Mouse (Mus musculus) heart, postnatal 0 days (tissue): ENCODE results near the gene Tns3. TPM values are rescaled to one million over a fixed set of nuclear protein-coding genes. Genes with fewer than 3 reads are reported as not detected.
A peak's percentile ranks its signal among the peaks of the same experiment; 100 is the strongest.

ENCODE experiments used
- ATAC-seq: fragments of 200-750 bp; cut with Nextera tagmentation; 2 replicates; pipeline ENCODE4 v1.8.0; 2017; ENCODE audit warnings: low read depth, moderate number of reproducible peaks, moderate library complexity; ENCODE audit not compliant: insufficient read depth
- DNase-seq: peaks from one replicate; pipeline ENCODE4 v3.0.0-alpha.2; 2016; ENCODE audit warnings: low spot score
- H3K27ac ChIP-seq: fragments of 300-500 bp; sonication (generic); 2 replicates; pipeline ENCODE4 v1.5.1; 2014; ENCODE audit warnings: low read depth, mild to moderate bottlenecking
- H3K27me3 ChIP-seq: fragments of 300-500 bp; sonication (generic); 2 replicates; pipeline ENCODE4 v1.6.1; 2014; ENCODE audit warnings: low read length, mixed read lengths; ENCODE audit not compliant: control insufficient read depth, insufficient read depth
- H3K36me3 ChIP-seq: fragments of 300-500 bp; sonication (generic); replicated peaks from 2 replicates; pipeline ENCODE4 v1.6.1; 2014; ENCODE audit warnings: low read length, mixed read lengths; ENCODE audit not compliant: control insufficient read depth, insufficient read depth
- H3K4me1 ChIP-seq: fragments of 300-500 bp; sonication (generic); 2 replicates; pipeline ENCODE4 v1.6.1; 2014; ENCODE audit warnings: antibody characterized with exemption; ENCODE audit not compliant: control insufficient read depth, insufficient read depth
- H3K4me2 ChIP-seq: fragments of 300-500 bp; sonication (generic); 2 replicates; pipeline ENCODE4 v1.6.1; 2014; ENCODE audit warnings: low read depth, mild to moderate bottlenecking, low read length, moderate library complexity
- H3K4me3 ChIP-seq: fragments of 300-500 bp; sonication (generic); 2 replicates; pipeline ENCODE4 v1.5.1; 2014; ENCODE audit warnings: low read depth, low read length
- H3K9ac ChIP-seq: fragments of 300-500 bp; sonication (generic); replicated peaks from 2 replicates; pipeline ENCODE4 v1.6.1; 2014; ENCODE audit warnings: low read depth, low read length, mixed read lengths
- H3K9me3 ChIP-seq: fragments of 300-500 bp; sonication (generic); replicated peaks from 2 replicates; pipeline ENCODE4 v1.6.1; 2016; ENCODE audit warnings: low read length; ENCODE audit not compliant: control insufficient read depth
- CTCF ChIP-seq: IDR thresholded peaks from 2 replicates; pipeline ENCODE4 v1.5.1; 2016; ENCODE audit warnings: antibody characterized with exemption, control low read depth, low read depth
- EP300 ChIP-seq: IDR thresholded peaks from 2 replicates; pipeline ENCODE4 v1.6.1; 2016; ENCODE audit warnings: antibody characterized with exemption, low read depth
- WGBS: fragments of 180-500 bp; shearing (Covaris S2); extraction: QIAGEN DNeasy Blood & Tissue Kit; methylation state at CpG from one replicate; pipeline ENCODE4 v1.1.7; 2014; 5-methylcytosine and 5-hydroxymethylcytosine counted together
- polyA plus RNA-seq: library from polyadenylated mRNA; unstranded; fragments of >200 nt; fragmentation: Nextera tagmentation; extraction: Ambion mirVana; gene quantifications from 2 replicates; pipeline ENCODE4 v1.2.1, GENCODE M21; 2015
- total RNA-seq: library from RNA; depleted of rRNA; stranded (reverse); fragments of >200 nt; gene quantifications from 2 replicates; pipeline ENCODE4 v1.2.3, GENCODE M21; 2014; ENCODE audit warnings: low replicate concordance

Tns3 gene
- total and polyA plus RNA-seq, 2 experiments from 2014 or later = 7.6 to 31.7 TPM

DNA sequence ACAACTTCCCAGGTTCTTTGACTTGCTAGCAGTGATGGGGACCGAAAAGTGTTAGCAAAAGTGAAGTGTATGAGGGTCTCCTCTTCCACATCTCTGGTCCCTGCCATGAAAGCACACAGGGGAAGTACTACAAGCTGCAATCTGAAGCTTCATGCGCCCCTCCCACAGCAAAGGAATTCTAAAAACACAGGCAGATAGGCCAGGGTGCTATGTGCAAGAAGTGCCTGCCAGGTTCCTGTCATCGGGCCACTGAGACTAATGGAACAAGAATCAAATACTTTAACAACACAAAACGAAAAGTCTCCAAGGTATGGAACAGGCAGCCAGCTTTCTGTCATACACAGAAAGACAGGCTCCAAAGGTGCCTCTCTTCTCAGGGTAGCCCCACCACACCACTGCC lies 177.8 kb downstream of the Tns3 start:
- Histone ChIP-seq H3K27ac (peak overlapping the region; percentile 83), H3K4me3 (no peak overlapping the region), H3K4me1 (peaks cover 71% of the 10 kb centered on the region), H3K4me2 (peak overlapping the region; percentile 28), H3K9me3 (no peaks in the 10 kb centered on the region), H3K9ac (no peak overlapping the region), H3K27me3 (no peaks in the 10 kb centered on the region), H3K36me3 (peaks cover 6% of the 10 kb centered on the region; the same call in 1 of the 2 replicates)
- no peak for TF ChIP-seq CTCF
- peak; percentile 33; the same call in 1 of the 2 replicates for TF ChIP-seq EP300
- WGBS = 28% methylated on average over 4 of the region's 4 CpGs
- peak; percentile 83 for DNase-seq
- ATAC-seq = peak; percentile 83

- no peak overlapping the region for H3K27ac ChIP-seq
- H3K27me3 ChIP-seq = no peaks in the 10 kb centered on the region
- no peaks in the 10 kb centered on the region; the same call in 1 of the 2 replicates for H3K36me3 ChIP-seq
- H3K9ac ChIP-seq = no peak overlapping the region
- H3K4me3 ChIP-seq = no peak overlapping the region
- peaks cover 61% of the 10 kb centered on the region for H3K4me1 ChIP-seq
- ATAC-seq (no peak), DNase-seq (no peak)
- no peaks in the 10 kb centered on the region for H3K9me3 ChIP-seq
- TF ChIP-seq CTCF = no peak
- TF ChIP-seq EP300 = no peak
- WGBS = 84% methylated on average over 4 of the region's 4 CpGs
- no peak overlapping the region for H3K4me2 ChIP-seq
Measured at GRCm38 (mm10) chr11:8484538-8484937, 179.8 kb downstream of the Tns3 start.

DNA sequence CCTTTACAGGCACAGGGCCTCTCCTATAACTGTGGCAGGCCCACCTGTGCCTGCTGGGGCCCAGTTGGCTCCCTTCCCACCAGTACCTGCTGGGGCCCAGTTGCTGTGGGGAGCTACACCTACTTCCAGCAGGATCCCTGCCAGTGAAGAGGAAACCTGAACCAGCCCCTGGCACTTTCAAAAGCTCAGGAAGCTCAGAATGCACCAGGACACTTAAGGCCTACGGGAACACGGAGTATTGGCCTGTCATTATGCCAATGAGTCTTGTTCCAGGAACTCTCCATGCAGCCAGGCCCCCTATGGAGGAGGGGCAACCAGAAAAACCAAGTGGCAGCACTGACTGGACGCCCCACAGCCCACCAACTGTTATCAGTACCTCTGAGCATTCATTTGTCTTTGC lies 181.6 kb downstream of the Tns3 start:
- TF ChIP-seq EP300 = no peak
- no peak for TF ChIP-seq CTCF

DNA sequence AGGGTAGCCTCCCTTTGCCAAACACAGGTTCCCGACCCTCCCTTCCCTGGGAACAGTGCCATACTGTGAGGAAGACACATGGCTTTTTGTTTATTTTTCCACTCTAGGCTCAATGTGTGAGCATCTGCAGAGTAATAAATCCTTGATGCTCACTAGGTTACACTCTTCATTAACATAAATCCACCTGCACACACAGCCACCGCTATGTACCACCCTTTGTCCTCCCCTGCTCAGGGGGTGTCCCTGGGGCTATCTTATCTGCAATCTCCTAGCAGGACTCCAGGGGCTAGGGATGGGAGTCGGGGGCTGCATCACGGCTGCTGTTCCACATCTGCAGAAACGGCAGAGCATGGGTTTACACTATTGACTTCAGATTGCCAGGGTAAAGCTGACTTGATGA lies 182.4 kb downstream of the Tns3 start:
- Histone ChIP-seq H3K9ac (no peak overlapping the region), H3K4me2 (no peak overlapping the region), H3K27me3 (no peaks in the 10 kb centered on the region), H3K36me3 (peaks cover 24% of the 10 kb centered on the region), H3K9me3 (no peaks in the 10 kb centered on the region), H3K27ac (peak overlapping the region; percentile 41), H3K4me1 (peaks cover 44% of the 10 kb centered on the region), H3K4me3 (no peak overlapping the region)
- no peak for ATAC-seq
- TF ChIP-seq CTCF = no peak
- TF ChIP-seq EP300 = no peak
- no peak for DNase-seq
- WGBS = 53% methylated on average over 5 of the region's 5 CpGs

More for the DNA sequence above, 181.6 kb downstream of the Tns3 start:
- ATAC-seq = peak; percentile 59
- DNase-seq = peak; percentile 42
- peaks cover 16% of the 10 kb centered on the region for H3K36me3 ChIP-seq
- H3K27ac ChIP-seq = peak overlapping the region; percentile 77
- no peak overlapping the region for H3K4me2 ChIP-seq
- H3K9me3 ChIP-seq = no peaks in the 10 kb centered on the region
- H3K9ac ChIP-seq = no peak overlapping the region
- no peak overlapping the region for H3K4me3 ChIP-seq
- 32% methylated on average over 3 of the region's 3 CpGs for WGBS
- no peaks in the 10 kb centered on the region for H3K27me3 ChIP-seq
- peaks cover 52% of the 10 kb centered on the region for H3K4me1 ChIP-seq

- Histone ChIP-seq H3K9ac (no peak overlapping the region), H3K9me3 (no peaks in the 10 kb centered on the region), H3K4me1 (peaks cover 42% of the 10 kb centered on the region), H3K4me3 (no peak overlapping the region), H3K36me3 (peaks cover 28% of the 10 kb centered on the region), H3K4me2 (no peak overlapping the region), H3K27me3 (no peaks in the 10 kb centered on the region), H3K27ac (peak overlapping the region; percentile 41)
- TF ChIP-seq EP300 (no peak), CTCF (no peak)
- DNase-seq (no peak), ATAC-seq (no peak)
- 47% methylated on average over 6 of the region's 6 CpGs for WGBS
Measured at GRCm38 (mm10) chr11:8481529-8481928, 182.8 kb downstream of the Tns3 start.

- TF ChIP-seq EP300 (no peak), CTCF (no peak)
- 92% methylated on average over 2 of the region's 2 CpGs for WGBS
- no peak overlapping the region for H3K4me2 ChIP-seq
- ATAC-seq (no peak), DNase-seq (no peak)
- no peaks in the 10 kb centered on the region for H3K27me3 ChIP-seq
- H3K4me1 ChIP-seq = peaks cover 30% of the 10 kb centered on the region
- H3K4me3 ChIP-seq = no peak overlapping the region
- H3K9me3 ChIP-seq = no peaks in the 10 kb centered on the region
- no peak overlapping the region for H3K27ac ChIP-seq
- H3K36me3 ChIP-seq = peaks cover 31% of the 10 kb centered on the region
- H3K9ac ChIP-seq = no peak overlapping the region
Measured at GRCm38 (mm10) chr11:8479858-8480257, 184.5 kb downstream of the Tns3 start.
